Mouse (Mus musculus) CD4-positive, CD25-positive, alpha-beta regulatory T cell (primary cell): ENCODE measurements around the gene Apopt1. TPM values are rescaled to one million over a fixed set of nuclear protein-coding genes. Genes with fewer than 3 reads are reported as not detected.

Experiments
- polyA plus RNA-seq: library from polyadenylated mRNA; unstranded; fragments of 100-300 nt; shearing (Covaris generic); gene quantifications from one replicate; pipeline ENCODE4 v1.2.1, GENCODE M21; 2017

Gene Apopt1
- 59.8 TPM for polyA plus RNA-seq

DNA sequence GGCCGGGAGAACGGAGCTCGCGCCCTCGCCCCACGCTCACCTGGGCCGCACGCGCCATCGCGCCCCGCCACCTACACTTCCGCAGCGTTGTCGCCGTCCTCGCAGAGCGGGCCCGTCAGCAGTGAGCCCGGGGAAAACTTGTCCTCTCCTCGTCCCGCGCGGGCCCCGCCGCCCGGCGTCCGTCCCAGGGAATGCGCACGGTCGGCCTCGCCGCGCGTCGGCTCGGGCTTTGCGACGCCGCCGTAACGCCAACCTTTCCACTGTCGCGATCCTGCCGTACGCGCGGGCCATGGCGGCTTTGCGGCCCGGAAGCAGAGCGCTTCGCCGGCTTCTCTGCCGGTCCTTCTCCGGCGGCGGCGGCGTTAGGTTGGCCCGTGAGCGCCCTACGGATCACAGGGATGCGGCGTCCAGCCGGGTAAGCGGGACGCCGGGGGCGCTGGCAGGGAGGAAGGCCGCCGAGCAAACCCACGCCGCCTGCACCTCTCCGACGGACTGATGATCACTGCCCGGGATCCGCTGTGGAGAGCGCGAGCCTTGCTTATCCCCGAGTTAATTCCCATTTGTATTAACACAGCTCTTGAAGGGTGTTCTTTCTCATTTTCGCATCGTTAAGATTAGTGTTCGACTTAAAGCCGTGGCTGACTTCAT is at the start of gene Apopt1, which contains the start of gene Bag5:
Gene Apopt1, plus strand, starts transcription at position 258 of the 648 bp plus-strand sequence.
Gene Bag5, minus strand, starts transcription at position 254 of the 648 bp plus-strand sequence.

DNA sequence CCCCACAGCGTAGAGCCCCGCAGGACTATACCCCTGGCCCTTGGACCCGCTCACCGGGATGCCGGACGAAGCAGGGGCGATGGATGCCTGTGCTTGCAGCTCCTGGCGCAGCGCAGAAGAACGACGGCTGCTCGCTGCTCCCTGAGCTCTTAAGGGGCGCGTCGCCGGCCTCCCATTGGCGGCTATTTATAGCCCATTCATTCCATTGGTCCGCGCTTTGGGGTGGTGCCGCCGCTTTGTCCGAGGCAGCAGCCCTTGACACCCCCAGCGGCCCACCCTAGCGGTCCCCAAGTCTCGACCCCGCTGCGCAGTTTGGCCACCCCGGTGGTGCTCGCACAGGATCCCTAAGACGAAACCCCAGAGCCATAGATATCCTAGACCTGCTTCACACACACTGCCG is 40.9 kb upstream of the Apopt1 start, which contains the start of gene Ckb:
Gene Ckb, minus strand, starts transcription at position 163 of the 400 bp plus-strand sequence.

DNA sequence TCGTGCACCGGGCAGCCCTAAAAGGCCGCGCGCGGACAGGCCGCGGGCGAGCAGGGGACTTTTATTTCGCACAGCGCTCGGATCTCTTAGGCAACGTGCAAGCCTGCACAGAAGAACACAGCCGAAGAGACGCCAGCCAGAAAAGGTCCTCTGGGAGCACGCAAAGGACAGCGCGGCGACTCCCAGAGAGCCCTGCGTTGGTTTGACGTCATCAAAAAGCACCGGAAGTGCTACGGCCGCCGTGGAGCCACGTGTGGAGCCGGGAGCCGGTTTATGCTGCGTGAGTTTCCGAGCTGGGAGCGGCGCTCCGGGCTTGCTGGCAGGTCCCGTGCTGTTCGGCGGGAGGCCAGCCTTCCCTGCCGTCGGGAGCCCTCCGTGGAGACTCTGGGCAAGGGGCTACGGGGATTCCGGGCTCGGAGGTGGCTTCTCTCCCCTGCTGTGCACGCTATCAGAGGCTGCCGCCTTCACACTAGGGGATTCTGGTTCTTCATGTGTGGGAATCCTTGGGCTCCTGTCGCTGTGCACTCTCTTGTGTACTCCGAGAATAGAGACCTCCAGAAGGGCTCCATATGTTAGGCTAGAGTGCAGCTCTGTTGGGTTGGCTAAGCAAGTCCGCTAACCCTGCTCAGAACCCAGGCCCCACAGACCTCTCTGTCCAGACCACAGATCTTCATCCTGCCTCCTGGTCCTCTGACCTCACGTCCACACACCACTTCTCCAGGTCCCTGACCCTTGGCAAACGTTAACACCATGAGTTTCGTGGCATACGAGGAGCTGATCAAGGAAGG is 35.0 kb upstream of the Apopt1 start, which contains the start of gene Trmt61a:
Gene Trmt61a, plus strand, starts transcription at position 224 of the 788 bp plus-strand sequence.

DNA sequence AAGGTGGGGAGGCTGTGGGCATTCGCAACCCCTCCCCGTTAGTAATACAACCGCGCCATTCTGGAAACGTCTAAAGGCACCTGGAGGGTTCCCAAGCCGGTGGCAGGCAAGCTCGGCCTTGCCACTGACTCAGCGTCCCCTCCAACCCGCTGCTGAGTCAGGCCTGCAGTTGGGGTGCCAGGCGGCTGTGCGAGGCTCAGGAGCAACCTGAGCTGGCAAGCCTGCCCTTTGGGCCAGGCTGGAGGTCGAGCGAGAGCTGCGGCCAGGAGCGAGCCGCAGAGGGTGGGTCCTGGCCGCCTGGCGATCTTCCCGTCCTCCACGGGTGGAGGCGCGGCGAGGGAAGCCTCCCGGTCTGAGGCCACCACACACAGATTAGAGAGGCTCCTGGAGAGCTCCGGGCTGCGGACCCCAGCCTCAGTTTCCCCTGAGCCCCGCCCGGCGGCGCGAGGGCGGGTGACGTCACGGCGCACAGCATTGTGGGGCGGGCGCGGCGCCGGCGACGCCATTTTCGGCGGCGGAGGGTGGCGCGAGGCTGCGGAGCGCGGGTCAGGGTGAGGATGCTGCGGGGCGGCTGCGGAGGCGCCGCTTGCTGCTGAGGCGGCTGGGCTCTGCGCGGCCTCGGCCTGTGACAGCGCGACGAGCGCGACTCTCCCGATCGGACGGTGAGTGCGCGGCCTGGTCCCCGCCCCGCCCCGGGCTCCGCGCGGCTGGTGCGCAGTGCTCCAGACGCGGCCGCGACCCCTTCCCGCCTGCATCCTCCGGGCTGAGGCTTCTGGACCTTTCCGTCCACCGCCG is 45.5 kb downstream of the Apopt1 start, which contains the start of gene Klc1:
Gene Klc1, plus strand, starts transcription at position 469 of the 795 bp plus-strand sequence.

Other genes with a start within 250 kb of the Apopt1 start
- not detected for gene Gm266, start 227.4 kb upstream of the Apopt1 start, polyA plus RNA-seq
- gene Eif5, start 175.2 kb upstream of the Apopt1 start, polyA plus RNA-seq = 596 TPM
- gene Mark3, start 138.7 kb upstream of the Apopt1 start, polyA plus RNA-seq = 129 TPM
- 38.7 TPM for gene Ckb, start 40.9 kb upstream of the Apopt1 start, polyA plus RNA-seq
- gene Trmt61a, start 35.2 kb upstream of the Apopt1 start, polyA plus RNA-seq = 24.0 TPM
- 53.1 TPM for gene Bag5, start within 50 bp of the Apopt1 start, polyA plus RNA-seq
- gene Klc1, start 45.6 kb downstream of the Apopt1 start, polyA plus RNA-seq = 54.3 TPM
- gene Xrcc3, start 100.6 kb downstream of the Apopt1 start, polyA plus RNA-seq = 4.1 TPM
- 8.5 TPM for gene Zfyve21, start 100.9 kb downstream of the Apopt1 start, polyA plus RNA-seq
- 75.9 TPM for gene Ppp1r13b, start 194.8 kb downstream of the Apopt1 start, polyA plus RNA-seq